Mouse (Mus musculus) kidney, postnatal 14 days (tissue): Measurements from ENCODE around the gene Ngly1.
A peak's percentile ranks its signal among the peaks of the same experiment; 100 is the strongest.

Source experiments
- DNase-seq: peaks from one replicate; pipeline ENCODE4 v3.0.0; 2022; ENCODE audit warnings: mixed read lengths

The Ngly1 gene

DNA sequence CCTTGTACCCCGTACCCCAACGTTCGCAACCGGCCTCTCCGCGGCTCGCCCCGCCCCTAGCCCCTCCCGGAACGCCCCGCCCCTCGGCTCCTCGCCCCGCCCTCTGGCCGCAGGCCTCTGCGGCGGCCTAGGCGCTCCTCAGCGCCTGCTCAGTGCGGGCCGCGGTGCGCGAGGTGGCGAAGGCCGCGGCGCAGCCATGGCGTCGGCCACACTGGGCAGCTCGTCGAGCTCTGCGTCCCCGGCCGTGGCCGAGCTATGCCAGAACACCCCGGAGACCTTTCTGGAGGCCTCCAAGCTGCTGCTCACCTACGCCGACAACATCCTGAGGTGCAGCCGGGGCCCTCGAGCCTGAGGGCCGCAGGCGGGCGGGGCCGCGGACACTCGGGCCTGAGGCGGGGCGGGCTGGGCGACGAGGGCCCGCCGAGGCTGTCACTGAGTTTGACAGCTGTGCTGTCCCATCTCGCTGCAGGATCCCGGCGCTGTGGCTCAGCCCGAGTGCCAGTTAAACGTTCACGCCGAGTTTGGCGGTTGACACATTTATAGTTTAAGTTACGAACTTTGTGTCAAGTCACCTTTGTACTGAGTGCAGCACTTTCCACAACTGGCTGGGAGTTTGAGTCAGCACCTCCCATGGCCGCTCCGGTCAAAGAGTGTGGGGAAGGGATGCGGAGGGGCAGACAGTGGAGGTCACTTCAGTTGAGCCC is at the start of gene Ngly1, which contains the start of gene Oxsm:
Ngly1 (plus strand) TSS at position 110 of the 704 bp plus-strand sequence.
Oxsm (minus strand) TSS at position 638 of the 704 bp plus-strand sequence.
- peak; percentile 94 for DNase-seq

DNA sequence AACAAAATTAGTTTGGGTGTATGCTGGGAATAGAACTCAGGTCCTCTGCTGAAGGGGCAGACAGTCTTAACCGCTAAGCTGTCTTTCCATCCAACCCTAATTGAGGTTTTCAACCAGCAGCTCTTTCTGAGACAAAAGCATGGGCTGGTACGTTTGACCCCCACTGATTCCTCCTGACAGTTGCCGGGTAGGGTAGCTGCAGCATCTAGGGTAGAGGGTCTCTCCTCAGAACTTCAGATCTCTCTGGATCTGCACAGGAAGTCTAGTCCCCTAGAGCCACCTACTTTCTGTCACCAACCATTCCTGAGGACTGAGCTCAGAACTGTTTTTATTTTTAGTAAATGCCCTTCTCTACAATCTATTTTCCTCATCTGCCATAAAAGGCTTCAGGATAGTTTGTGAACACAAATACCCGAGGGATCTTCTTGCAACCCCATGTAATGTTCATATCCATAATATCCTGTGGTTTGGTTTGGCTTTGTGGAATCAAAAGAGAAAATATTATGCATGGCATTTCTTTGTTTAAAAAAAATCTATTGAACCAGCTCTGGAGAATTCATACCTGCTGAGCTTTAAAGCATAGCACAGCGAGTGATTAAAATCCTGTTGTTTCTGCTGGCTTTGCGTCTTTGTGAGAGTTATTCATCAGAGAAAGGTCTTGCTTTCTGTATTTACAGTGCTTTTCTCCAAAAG is 48.7 kb upstream of the Ngly1 start:
- DNase-seq, result no peak

DNA sequence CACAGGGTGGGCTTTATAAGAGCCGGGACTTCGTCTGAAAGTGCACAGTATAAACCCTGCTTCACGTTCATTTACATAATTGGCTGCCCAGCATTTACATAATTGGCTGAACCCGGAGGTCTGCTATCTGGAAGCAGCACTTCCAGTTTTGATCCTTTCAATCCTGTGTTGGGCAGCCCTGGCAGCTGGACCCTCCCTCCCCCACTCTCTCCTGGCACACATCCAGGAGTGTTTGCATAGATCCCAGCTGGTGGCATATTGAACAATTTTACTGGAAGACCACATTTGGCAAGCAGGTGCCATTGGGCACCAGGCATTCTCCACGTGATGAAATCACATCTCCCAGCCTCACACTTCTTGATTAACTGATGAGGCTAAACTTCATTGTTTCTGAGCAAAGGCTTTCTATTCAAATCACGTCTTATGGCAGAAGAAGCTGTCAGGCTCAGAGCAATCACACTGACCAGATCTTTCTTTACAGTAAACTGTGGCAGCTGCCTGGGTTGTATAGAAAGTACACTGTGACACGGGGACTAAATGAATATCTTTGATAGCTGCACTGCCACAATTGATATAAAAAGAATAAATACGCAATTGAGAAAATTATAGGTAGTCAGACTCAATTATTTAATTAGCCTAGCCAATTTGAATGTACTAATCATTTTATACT is 48.0 kb upstream of the Ngly1 start:
- DNase-seq, result peak; percentile 53

DNA sequence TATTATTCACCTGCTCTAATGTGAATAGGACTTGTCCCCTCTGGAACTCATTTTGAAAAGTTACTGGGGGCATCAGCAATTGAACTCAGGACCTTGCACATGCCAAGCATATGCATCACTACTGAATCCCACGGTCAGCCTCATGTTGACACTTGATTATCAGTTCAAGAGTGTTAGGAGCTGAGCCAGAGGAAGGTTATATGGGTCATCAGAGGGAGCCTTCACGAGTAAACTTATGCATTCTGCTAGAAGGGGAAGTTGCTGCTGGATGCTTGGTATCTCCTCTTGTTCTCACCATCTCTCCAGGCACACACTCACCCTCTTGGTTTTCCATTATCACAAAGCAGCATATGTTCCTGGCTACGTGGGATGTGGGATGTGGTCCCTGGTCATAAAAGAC is 47.4 kb upstream of the Ngly1 start:
- DNase-seq, result no peak

DNA sequence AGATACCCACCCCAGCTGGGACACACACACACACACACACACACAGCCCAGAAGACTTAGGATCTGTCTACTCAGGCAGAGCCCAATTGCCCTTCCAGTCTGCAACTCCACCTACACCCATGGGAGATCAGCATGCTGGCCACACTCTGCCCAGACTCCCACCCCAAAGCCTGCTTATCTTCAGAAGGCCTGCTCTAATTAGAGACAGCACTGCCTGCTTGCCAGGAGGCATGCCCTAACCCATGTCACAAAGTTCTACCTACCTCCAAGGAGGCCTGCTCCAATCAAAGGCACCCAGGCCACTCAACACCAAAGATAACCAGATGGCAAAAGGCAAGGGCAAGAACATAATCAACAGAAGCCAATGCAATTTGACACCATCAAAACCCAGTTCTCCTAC is 41.4 kb upstream of the Ngly1 start:
- no peak for DNase-seq

DNA sequence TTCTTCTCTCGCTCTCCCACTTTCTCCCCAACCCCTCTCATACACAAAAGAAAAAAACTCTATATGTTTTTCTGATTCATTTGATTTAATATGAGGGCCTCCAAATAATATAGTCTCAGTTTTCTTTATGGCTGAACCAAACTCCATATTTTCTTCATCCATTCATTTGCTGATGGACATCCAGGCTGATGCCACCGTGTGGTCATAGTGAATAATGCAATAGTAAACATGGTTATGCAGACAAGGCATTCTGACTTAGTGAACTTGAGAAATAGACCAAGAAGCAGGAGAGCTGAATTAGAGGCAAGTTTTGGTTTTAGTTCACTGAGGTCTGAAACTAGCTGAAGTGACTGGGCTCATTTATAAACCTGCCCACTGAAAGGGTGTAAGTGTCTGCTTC is 30.1 kb upstream of the Ngly1 start:
- peak; percentile 32 for DNase-seq

DNA sequence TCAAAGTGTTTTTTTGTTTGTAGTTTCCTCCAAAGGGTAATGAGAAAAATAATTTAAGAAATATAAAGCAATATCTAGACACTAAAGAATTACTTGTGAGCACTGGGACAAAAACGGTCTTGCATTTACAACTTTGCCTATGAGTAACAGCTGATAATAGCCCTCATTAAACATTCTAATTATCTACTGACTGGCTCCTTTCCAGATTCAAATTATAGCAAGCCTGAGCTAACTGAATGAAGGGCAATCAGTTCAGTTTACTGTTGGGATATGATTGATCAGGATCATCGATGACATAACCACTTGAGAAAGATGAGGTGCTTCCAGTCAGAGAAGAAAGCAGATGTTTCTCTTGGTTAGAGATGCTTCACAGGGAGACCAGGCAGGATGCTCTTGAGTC is 19.7 kb upstream of the Ngly1 start:
- DNase-seq, result no peak

DNA sequence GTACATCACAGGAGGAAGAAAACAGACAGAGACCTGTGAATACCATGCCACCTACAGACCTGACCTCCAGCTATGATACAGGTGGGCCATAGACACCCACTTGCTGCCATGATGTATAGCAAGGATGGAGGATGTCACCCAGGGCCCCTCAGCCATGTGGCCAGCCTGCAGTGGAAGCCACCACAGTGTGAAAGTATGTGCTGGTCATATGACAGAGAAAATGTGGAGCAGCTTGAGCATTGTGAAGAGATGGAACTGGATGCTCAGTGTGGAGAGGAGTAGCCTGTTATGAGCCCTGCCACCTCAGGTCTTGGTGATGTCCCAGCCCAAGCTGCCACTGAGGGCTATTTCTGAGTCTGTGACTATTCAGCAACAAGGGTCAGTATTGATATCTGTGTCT is 18.5 kb upstream of the Ngly1 start:
- DNase-seq, result no peak

DNA sequence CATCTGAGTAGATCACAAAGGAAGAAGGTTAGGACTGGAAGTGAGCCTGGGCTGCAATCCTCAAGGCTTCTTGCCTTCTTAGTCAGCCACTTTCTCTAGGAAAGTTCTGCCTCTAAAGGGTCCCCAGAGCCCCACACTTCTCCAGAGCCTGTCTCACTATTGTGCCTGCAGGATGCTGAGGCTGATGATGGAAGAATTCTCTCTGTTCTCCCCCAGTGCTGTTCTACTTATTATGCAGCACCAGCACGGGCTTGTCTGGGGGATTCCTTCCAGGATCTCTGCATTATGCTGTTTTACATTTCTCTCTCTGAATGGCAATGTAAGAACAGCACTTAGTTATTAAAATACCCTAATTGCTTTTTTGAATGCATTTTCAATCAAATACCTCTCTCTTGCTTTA is 15.6 kb upstream of the Ngly1 start:
- no peak for DNase-seq

DNA sequence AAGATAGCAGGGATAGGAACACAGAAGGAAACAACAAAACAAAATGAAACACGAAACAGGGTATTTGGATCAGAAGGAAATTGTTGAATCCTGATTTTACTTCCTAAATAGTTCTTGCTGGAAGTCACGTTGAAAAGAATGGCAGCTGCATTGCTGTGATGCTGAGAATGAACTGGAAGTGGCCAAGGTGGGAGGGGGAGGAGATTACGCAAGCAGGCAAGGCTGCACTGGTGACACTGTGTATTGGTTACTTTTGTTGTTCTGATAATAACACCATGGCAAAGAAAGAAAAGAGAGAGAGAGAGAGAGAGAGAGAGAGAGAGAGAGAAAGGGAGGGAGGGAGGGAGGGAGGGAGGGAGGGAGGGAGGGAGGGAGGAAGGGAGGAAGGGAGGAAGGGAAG is 12.6 kb upstream of the Ngly1 start:
- no peak for DNase-seq

DNA sequence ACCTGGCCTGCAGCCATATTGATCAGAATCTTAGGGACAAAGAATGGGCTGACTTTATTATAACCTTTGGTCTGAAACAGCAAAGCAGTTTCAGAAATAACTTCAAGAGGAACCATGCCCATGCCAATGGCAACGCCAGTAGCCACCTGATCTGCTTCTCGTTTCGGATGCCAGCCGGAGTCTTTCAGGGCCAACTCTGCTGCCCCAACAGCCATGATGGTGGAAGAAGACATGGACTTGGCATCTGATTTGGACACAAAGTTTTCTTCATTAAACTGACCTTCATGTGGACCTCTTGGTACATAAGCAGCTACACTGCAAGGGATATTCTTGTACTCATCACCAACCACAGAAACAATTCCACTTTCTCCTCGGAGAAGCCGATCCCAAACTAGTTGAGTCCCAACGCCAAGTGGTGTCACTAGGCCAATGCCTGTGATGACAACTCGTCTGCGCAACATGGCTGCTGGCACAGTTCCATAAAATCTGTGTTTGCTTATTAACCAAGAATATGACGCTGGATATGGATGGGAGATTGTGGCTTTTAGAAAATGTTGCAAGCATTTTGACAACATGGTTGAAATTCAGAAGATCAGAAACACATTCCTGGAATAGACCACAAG is 6.8 kb upstream of the Ngly1 start:
- peak; percentile 9 for DNase-seq

DNA sequence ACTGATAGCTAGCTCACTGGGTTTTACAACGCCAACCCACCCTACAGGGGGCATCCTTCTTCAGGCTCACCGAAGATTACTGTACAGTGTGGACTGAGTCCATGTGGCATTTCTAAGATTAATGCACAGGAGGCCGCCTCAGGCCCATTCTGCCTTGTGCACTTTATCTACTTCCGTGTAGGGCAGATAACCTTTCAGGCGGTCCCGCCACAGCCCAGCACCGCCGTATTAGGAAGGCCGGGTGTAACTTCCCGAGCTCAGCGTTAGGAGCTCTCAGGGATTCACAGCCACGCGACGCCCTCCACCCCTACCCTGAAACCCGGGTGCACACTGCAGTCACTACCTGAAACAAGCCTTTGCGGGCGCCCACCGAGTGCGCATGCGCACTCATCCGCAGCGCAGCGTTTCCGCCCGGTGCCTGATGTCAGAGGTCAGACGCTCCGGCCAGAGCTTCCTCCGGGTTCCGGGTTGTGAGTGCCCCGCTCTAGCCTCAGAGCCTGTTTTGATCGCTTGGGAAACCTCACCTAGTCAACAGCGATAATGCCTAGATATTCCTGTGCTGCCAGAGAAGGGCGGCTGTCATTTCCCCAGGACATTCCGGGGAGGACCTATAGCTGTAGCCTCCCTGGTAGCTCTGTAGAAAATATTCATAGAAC is 6.0 kb upstream of the Ngly1 start:
- peak; percentile 94 for DNase-seq

DNA sequence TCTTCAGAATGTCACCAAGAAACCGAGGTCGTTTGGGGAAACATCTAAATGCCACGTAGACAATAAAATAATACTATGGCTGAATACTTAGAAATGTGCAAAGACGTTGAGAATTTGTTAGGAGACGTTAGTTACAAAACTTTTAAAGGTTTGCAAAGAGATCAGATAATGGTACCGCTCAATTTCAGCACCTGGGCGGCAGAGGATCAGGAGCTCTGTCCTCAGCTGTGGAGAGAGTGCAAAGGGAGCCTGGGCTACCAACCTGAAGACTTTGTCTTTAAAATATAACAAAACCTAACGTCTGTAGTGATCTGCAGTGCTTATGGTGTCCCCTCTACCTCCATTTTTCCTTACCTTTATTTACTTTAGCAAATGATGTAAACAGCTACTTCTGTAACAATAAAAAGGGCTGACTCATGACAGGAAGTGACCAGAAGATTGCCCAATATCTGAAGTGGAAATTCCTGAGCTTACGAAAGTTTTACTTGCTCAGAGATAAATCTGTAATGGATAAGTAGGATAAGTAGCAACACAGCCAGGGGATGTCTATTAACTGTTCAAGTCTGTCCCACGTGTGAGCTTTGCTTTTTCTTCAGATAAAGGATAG is 5.4 kb upstream of the Ngly1 start:
- peak; percentile 22 for DNase-seq

DNA sequence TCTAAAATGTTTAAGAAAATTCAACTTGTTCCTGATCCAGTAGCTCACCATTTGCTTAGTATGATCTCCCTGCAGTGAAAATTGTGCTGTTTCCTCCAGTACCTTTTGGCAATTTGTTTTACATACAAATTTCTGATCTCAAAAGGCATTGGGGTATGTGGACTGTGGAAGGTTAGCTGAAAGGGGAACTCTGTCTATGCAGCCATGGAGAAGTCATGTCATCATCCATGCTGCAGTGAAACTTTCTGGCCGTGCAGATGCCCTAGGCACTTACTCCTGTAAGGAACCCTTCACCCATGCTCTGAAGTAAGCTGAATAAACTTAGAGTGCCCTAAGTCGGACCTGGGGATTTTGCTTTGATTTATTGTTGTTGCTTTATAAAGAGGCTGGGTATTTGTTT is 4.7 kb upstream of the Ngly1 start:
- no peak for DNase-seq

DNA sequence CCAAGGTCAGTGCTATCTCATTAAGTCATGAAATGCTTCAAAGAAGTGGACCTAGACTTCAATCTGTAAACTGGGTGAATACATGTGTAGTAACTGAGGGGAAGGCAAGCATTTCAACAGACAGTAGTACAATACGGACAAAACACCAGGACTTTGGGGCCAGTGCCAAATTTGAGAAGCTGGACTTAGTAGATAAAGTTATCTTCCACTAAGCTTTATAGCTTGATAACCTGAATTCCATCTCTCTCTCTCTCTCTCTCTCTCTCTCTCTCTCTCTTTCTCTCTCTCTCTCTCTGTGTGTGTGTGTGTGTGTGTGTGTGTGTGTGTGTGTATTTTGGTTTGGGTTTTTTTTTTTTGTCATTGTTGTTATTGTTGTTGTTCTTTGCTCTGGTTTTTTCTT is 4.0 kb upstream of the Ngly1 start:
- no peak for DNase-seq

DNA sequence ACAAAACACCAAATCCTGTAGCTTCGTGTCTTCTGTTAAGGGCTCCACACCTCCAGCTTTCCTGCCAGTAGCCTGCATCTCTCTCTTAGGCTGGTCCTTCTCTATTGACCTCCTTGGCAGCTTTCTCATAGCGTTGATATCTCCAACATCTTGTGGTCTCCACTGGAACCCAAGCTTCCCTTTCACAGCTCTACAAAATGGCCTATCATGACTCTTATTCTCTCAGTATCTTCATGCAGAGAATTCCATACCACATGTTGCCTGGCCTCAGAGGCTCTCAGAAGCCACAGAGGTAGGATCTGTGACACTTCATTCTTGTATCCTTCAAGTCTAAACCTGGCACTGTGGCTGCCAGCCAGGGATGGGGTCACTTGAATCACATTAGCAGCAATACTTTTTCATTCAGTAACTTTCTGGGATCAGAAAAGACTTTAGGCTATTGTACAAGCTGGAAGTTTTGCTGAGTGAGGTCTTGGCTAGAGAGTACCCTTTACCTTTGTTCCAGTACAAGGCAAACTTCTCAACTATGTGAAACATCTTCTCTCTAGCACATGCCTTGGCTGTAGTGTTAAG is 2.7 kb upstream of the Ngly1 start:
- peak; percentile 35 for DNase-seq

DNA sequence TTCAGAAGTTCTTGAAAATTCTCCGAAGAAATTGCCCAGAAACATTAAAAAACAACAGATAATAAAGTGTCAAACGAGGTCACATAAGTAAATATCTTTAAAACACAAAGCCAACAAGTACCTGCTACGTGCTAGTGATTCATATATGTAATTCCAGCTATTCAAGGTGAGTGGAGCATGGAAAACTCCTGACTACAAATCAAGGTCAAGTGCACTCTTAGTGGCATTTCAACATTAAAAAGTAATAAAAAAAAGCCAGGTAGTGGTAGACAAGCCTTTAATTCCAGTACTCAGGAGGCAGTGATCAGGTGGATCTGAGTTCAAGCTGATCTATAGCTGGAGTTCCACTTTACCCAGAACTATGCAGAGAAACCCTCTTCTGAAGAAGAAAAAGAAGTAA is 945 bp upstream of the Ngly1 start:
- no peak for DNase-seq

DNA sequence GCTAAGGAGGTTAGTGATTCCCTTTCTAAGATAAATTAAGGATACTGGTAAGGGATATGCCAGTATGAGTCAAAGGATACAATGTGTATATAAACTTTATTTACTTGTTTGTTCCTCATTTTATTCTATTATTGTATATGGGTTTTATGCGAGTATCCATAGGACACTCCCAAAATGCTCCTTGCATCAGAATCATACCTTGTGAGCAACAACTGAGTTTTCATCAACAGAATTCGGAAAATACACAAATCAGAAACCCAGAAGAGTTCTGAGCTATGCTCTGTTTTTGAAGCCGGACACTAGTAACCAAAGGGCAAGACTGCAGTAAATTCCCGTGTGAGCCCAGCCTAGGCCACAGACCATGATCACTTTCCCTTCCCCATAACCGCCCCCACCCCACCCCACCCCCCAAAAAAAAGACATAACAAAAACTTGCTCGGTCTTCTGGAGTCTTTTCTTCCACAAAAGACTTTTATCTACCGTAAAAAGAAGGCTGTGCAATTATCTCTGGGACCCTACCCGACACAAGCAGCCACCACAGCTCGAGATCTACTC is 400 bp upstream of the Ngly1 start:
- no peak for DNase-seq

DNA sequence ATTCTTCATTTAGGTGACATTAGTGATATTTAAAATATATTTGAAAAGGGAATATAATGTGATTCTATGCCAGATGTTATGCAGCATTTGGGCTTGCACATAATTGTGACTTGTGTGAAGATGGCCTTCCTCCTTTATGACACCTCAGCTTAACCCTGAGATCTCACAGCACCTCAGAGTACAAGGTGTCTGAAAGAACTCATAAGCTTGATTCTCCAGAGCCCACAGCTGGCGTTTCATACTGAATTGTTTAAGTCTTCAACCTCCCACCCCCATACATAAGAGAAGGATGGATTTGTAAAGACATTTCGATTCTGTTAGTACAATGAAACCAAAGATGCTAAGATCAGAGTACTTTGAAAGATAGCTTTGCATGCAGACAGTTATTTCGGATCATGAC is 1.0 kb downstream of the Ngly1 start:
- DNase-seq, result no peak

DNA sequence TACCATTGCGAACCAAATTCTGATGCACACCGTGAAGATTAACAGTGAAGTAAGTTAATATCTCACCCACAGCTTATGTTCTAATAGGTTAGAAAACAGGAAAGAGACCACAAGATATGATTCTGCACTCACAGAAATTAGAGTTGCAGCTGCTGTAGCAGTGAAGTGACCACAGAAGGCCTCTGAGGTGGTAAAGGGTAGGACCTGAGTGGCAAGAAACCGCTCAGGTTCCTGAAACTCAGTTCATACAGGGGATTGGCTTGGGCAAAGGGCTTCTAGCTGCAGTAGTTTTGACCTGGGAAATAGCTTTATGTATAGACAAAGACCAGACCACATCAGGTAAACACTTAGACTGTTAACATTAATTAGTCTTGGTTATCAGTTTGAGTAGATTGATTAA is 6.7 kb downstream of the Ngly1 start:
- no peak for DNase-seq

DNA sequence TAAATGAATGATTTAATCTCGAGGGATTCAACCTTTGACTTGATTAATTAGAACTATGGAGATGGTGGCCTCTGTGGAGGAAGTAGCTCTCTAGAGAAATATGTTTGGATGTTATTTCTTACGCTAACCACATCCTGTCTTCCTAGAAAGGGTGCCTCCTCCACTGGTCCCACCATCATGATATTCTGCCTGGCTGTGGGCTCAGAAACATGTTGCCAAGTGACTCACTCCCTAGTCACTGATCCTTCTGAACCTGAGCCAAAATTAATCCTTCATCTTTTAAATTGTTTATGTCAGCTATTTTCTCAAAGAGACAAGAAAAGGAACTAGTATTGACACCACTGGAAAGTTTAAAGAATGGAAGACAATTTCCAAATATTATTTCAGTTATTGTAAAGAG is 7.1 kb downstream of the Ngly1 start:
- DNase-seq, result peak; percentile 30

DNA sequence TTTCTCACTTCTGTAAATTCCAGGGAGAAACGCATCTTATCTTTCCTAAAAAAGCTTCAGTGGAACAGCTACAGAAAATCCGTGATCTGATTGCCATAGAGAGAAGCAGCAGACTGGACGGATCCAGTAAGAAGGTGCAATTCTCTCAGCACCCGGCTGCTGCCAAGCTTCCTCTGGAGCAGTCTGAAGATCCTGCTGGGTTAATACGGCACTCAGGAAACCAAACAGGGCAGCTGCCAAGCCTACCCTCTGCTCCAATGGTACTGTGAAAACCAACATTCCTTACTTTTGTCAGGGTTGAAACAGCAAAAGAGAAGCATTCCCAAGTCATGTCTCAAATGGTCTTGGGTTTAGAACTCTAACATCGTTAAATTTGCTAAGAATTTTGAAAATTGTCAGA is 11.5 kb downstream of the Ngly1 start:
- DNase-seq, result no peak
